Mouse (Mus musculus) spleen, postnatal 36 days (tissue): ENCODE data around the gene 9130019O22Rik.

Source experiments
- DNase-seq, 2 experiments: peaks; one replicate each; pipeline ENCODE4 v3.0.0; 2022; ENCODE audit warnings: low spot score in 2 of 2, mixed read lengths in 1 of 2

Gene 9130019O22Rik

GRCm38 (mm10) chr7:127341356-127341755 lies 45.6 kb downstream of the 9130019O22Rik start:
- DNase-seq: no peak

DNA sequence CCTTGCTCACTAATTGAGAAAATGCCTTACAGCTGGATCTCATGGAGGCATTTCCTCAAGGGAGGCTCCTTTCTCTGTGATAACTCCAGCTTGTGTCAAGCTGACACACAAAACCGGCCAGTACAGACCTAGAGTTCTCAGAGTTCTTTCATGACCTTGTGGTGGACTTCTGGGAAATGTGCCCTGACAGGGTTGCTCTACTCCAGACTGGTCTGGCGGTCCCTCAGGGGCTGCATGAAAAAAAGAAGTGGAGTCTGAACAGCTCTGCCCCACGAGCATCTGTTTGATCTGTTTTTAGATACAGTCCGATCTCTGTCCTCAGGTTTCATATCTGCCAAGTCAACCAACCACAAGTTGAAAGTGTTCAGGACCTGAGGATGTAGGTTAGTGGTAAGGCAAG lies 49.3 kb downstream of the 9130019O22Rik start:
- no peak for DNase-seq

- DNase-seq: no peak
Measured at GRCm38 (mm10) chr7:127335604-127336003, 51.4 kb downstream of the 9130019O22Rik start.

GRCm38 (mm10) chr7:127333240-127333639 lies 53.7 kb downstream of the 9130019O22Rik start:
- DNase-seq: no peak
